Mouse (Mus musculus) bone marrow, adult 2 months (tissue): ENCODE results near the gene Tnfaip2. TPM values are rescaled to one million over a fixed set of nuclear protein-coding genes. Genes with fewer than 3 reads are reported as not detected.

Experiments used
- H3K27ac ChIP-seq: fragments of 200-500 bp; 2 replicates; pipeline ENCODE4 v1.5.1; 2012; ENCODE audit warnings: low read depth, mild to moderate bottlenecking, control low read depth, inconsistent platforms, low read length; ENCODE audit not compliant: control insufficient read depth, poor library complexity, insufficient read depth
- H3K4me1 ChIP-seq: fragments of 200-500 bp; 2 replicates; pipeline ENCODE4 v1.6.1; 2011; ENCODE audit warnings: low read length; ENCODE audit not compliant: control insufficient read depth, insufficient read depth
- H3K4me3 ChIP-seq: fragments of 200-500 bp; replicated peaks from 2 replicates; pipeline ENCODE3; 2011; ENCODE audit warnings: mild to moderate bottlenecking, low read depth, low read length, control low read depth; ENCODE audit not compliant: control insufficient read depth
- CTCF ChIP-seq: fragments of 200-500 bp; IDR thresholded peaks from 2 replicates; pipeline ENCODE4 v1.5.1; 2011; ENCODE audit warnings: low read length, control low read depth; ENCODE audit not compliant: control insufficient read depth, insufficient read depth
- POLR2A ChIP-seq: fragments of 200-500 bp; IDR thresholded peaks from 2 replicates; pipeline ENCODE4 v1.6.1; 2011; ENCODE audit warnings: low read depth, mild to moderate bottlenecking, control low read depth, low read length, borderline replicate concordance; ENCODE audit not compliant: control insufficient read depth
- WGBS: fragments of 180-500 bp; shearing (Covaris S2); methylation state at CpG from one replicate; pipeline ENCODE4 v1.1.7; 2018; 5-methylcytosine and 5-hydroxymethylcytosine counted together
- polyA plus RNA-seq: library from polyadenylated mRNA; stranded (reverse); fragments of >200 nt; gene quantifications from 2 replicates; pipeline ENCODE4 v1.2.4, GENCODE M21; 2011; ENCODE audit warnings: low replicate concordance; ENCODE audit not compliant: missing spikeins, insufficient read depth, insufficient read length

Tnfaip2 gene
- polyA plus RNA-seq, 1 experiment = 149 TPM

GRCm38 (mm10) chr12:111430868-111431817, 11.1 kb upstream of the Tnfaip2 start:
- Histone ChIP-seq H3K4me1 (peaks cover 19% of the 10 kb centered on the region), H3K4me3 (no peak overlapping the region), H3K27ac (peak overlapping the region; percentile 20; the same call in 1 of the 2 replicates)
- TF ChIP-seq CTCF = no peak
- TF ChIP-seq POLR2A = no peak
- WGBS = 64% methylated on average over 14 of the region's 14 CpGs

DNA sequence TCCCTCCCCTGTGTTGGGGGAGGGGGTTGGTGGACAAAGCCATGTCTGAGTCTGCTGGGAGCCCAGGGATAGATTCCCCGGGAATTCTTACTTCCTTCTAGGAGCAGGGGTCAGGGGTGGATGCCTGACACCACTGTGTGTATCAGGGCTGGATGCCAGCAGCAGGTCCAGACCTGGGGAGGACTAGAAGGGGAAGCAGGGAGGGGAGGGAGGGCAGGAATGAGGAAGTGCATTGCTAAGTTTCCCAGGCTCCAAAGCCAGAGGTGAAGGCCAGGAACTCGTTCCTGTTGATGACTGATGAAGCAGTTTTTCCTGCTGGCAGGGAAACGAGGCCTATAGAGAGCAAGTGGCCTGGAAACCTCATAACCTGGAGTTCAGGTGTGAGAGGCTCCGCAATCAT, 10.2 kb upstream of the Tnfaip2 start:
- H3K4me3 ChIP-seq = no peak overlapping the region
- WGBS = 26% methylated on average over 4 of the region's 4 CpGs
- TF ChIP-seq CTCF (no peak), POLR2A (no peak)
- peaks cover 21% of the 10 kb centered on the region for H3K4me1 ChIP-seq
- H3K27ac ChIP-seq = no peak overlapping the region

GRCm38 (mm10) chr12:111432751-111433331, 9.4 kb upstream of the Tnfaip2 start:
- TF ChIP-seq POLR2A (no peak), CTCF (no peak)
- Histone ChIP-seq H3K4me1 (peaks cover 23% of the 10 kb centered on the region), H3K27ac (no peak overlapping the region), H3K4me3 (no peak overlapping the region)
- 28% methylated on average over 5 of the region's 5 CpGs for WGBS

DNA sequence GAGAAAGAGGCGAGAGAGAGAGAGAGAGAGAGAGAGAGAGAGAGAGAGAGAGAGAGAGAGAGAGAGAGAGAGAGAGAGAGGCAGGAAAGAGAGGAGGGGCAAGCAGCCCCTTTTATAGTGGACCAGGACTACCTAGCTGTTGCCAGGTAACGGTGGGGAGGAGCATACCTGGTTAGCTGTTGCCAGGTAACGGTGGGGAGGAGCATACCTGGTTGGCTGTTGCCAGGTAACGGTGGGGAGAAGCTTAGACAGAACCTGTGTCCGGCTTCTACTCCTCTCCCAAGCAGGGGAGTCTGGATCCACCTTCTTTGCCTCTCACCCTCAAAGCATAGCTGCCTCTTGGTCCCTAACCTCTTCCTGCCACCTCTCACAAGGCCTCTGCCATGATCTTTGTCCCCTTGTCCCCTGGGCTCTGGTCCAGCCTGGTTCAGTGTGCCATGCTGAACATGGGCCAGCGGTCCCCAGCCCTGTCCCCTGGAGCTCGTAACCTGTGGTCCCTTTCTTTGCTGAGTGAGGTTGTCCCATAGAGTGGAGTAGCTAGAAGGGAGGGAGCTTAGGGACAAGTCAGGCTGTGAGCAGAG, 8.0 kb upstream of the Tnfaip2 start:
- peak overlapping the region; percentile 50 for H3K27ac ChIP-seq
- 81% methylated on average over 7 of the region's 7 CpGs for WGBS
- peaks cover 26% of the 10 kb centered on the region for H3K4me1 ChIP-seq
- TF ChIP-seq CTCF (no peak), POLR2A (no peak)
- H3K4me3 ChIP-seq = no peak overlapping the region

DNA sequence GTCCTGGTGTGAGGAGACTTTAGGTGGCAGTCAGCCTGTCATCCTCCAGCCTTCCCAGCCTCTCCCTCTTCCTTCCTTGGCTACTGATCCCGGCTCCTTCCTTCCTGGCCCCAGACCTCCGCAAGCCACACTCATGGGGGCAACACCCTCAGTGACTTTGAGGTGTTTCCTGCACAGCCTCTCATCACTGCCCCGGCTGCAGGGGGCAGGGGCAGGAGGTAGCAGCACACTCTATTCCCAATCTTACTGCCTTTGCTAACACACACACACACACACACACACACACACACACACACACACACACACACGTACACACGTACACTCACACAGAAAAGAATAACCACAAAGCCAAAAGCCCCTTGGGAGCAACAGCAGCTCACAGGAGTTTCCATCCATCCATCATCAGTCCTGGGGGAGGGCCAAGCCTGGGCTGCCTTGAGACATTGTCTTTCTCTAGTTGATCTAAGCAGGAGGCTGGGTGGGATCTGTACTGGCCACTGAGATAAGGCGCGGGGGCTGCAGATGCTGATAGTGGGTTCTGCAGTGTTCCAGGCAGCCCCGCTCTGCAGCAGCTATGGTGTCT, 7.4 kb upstream of the Tnfaip2 start:
- WGBS = 34% methylated on average over 8 of the region's 8 CpGs
- Histone ChIP-seq H3K4me3 (no peak overlapping the region), H3K4me1 (peaks cover 26% of the 10 kb centered on the region), H3K27ac (peak overlapping the region; percentile 50; the same call in 1 of the 2 replicates)
- TF ChIP-seq POLR2A = no peak
- no peak for TF ChIP-seq CTCF

- Histone ChIP-seq H3K27ac (peak overlapping the region; percentile 92), H3K4me3 (no peak overlapping the region)
- WGBS = 62% methylated on average over 3 of the region's 3 CpGs
Observed at GRCm38 (mm10) chr12:111436170-111436569, 6.1 kb upstream of the Tnfaip2 start.

GRCm38 (mm10) chr12:111436640-111437039, 5.6 kb upstream of the Tnfaip2 start:
- H3K4me3 ChIP-seq = no peak overlapping the region
- TF ChIP-seq CTCF (no peak), POLR2A (0 out of 2 replicates have a peak, but pooled peaks have one; percentile 18)
- peak overlapping the region; percentile 92 for H3K27ac ChIP-seq
- 36% methylated on average over 8 of the region's 8 CpGs for WGBS
- peaks cover 19% of the 10 kb centered on the region for H3K4me1 ChIP-seq

More at GRCm38 (mm10) chr12:111436170-111436569, 6.1 kb upstream of the Tnfaip2 start:
- TF ChIP-seq POLR2A (no peak), CTCF (no peak)
- H3K4me1 ChIP-seq = peaks cover 19% of the 10 kb centered on the region
